Comparison of ENCODE assay signal across 8 mouse cellular contexts in the genomic region with DNA sequence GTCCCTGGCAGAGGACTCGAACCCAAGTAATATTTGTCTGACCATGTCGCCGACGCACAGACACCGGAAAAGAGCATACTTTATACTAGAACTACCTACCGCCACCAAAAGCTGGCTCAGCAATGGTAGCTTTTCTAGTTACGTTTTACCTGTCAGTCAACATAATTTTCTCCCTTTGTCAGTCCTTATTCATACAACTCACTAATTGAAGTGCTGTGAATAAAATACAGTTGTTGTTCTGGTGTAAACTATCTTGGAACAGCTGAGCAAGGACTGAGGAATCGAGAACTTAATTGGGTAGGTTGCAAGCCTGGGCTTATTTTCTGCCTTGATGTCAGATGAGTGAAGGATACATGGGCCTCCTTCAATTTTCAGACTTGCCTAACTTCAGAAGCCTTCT. TPM values are rescaled to one million over a fixed set of nuclear protein-coding genes. Genes with fewer than 3 reads are reported as not detected.
DNase-seq lines count a peak whose midpoint lies in the region; ATAC-seq and TF ChIP-seq lines count a peak whose summit lies in the region.

No protein-coding gene starts in this region.

- peak overlapping the region; percentile 86 for H3K27ac ChIP-seq in lung, embryonic 14.5 days (ENCODE audit: low read depth)
- peak overlapping the region; percentile 80 for H3K27ac ChIP-seq in embryonic facial prominence, embryonic 11.5 days (replicated peaks; ENCODE audit: low read depth, low read length)
- H3K27ac ChIP-seq in intestine, embryonic 16.5 days (ENCODE audit: low read length), result peak overlapping the region; percentile 81; the same call in 1 of the 2 replicates
- H3K27ac ChIP-seq in neural tube, embryonic 13.5 days (replicated peaks), result peak overlapping the region; percentile 98

- TF ChIP-seq CTCF in lung, embryonic 14.5 days (IDR thresholded peaks at IDR 0.05; ENCODE audit: low read depth), result no peak

- no peak for DNase-seq in lung, embryonic 14.5 days
- no peak for DNase-seq in lung, postnatal 10 days
- DNase-seq in embryonic facial prominence, embryonic 11.5 days (ENCODE audit: low spot score), result no peak
- no peak for DNase-seq in left cerebral cortex, postnatal 4 days
- DNase-seq in layer of hippocampus, adult 11-12 months (ENCODE audit: low spot score), result no peak
- DNase-seq in gastrocnemius, postnatal 25 days, result no peak

- intact Hi-C loops in left cerebral cortex, postnatal 4 days (cut with DNase I), result no loop called here

- WGBS in lung, embryonic 14.5 days, result 6% methylated on average over 8 of the region's 8 CpGs
- 8% methylated on average over 8 of the region's 8 CpGs for WGBS in embryonic facial prominence, embryonic 11.5 days
- WGBS in intestine, embryonic 16.5 days, result 9% methylated on average over 8 of the region's 8 CpGs
- 5% methylated on average over 8 of the region's 8 CpGs for WGBS in neural tube, embryonic 13.5 days

- H3K4me2 ChIP-seq in lung, embryonic 14.5 days, result peak overlapping the region; percentile 89
- H3K4me2 ChIP-seq in embryonic facial prominence, embryonic 11.5 days (ENCODE audit: low read depth, low read length), result peak overlapping the region; percentile 94
- H3K4me2 ChIP-seq in intestine, embryonic 16.5 days (ENCODE audit: low read depth, low read length), result peak overlapping the region; percentile 90
- H3K4me2 ChIP-seq in neural tube, embryonic 13.5 days, result peak overlapping the region; percentile 87

- H3K9me3 ChIP-seq in lung, embryonic 14.5 days (ENCODE audit: low read depth, low read length), result no peaks in the 10 kb centered on the region; the same call in 1 of the 2 replicates
- H3K9me3 ChIP-seq in embryonic facial prominence, embryonic 11.5 days (replicated peaks; ENCODE audit: control insufficient read depth, low read length), result no peaks in the 10 kb centered on the region
- H3K9me3 ChIP-seq in intestine, embryonic 16.5 days (ENCODE audit: control insufficient read depth, low read length), result no peaks in the 10 kb centered on the region
- no peaks in the 10 kb centered on the region for H3K9me3 ChIP-seq in neural tube, embryonic 13.5 days

- H3K9ac ChIP-seq in lung, embryonic 14.5 days, result peak overlapping the region; percentile 72
- peak overlapping the region; percentile 70 for H3K9ac ChIP-seq in embryonic facial prominence, embryonic 11.5 days (replicated peaks; ENCODE audit: low read length)
- H3K9ac ChIP-seq in intestine, embryonic 16.5 days (ENCODE audit: low read depth, low read length), result peak overlapping the region; percentile 82
- peak overlapping the region; percentile 96 for H3K9ac ChIP-seq in neural tube, embryonic 13.5 days

- H3K27me3 ChIP-seq in lung, embryonic 14.5 days (ENCODE audit: insufficient read depth, low read length), result no peaks in the 10 kb centered on the region
- H3K27me3 ChIP-seq in embryonic facial prominence, embryonic 11.5 days (ENCODE audit: control insufficient read depth, insufficient read depth, low read length), result no peaks in the 10 kb centered on the region
- no peaks in the 10 kb centered on the region for H3K27me3 ChIP-seq in intestine, embryonic 16.5 days (replicated peaks; ENCODE audit: control insufficient read depth, insufficient read depth, low read length)
- H3K27me3 ChIP-seq in neural tube, embryonic 13.5 days, result no peaks in the 10 kb centered on the region

- no peaks in the 10 kb centered on the region for H3K36me3 ChIP-seq in lung, embryonic 14.5 days (ENCODE audit: insufficient read depth)
- no peaks in the 10 kb centered on the region for H3K36me3 ChIP-seq in embryonic facial prominence, embryonic 11.5 days (replicated peaks; ENCODE audit: control insufficient read depth, insufficient read depth, low read depth, low read length)
- H3K36me3 ChIP-seq in intestine, embryonic 16.5 days (ENCODE audit: control insufficient read depth, insufficient read depth, low read length), result no peaks in the 10 kb centered on the region
- no peaks in the 10 kb centered on the region for H3K36me3 ChIP-seq in neural tube, embryonic 13.5 days

- H3K4me3 ChIP-seq in lung, embryonic 14.5 days (ENCODE audit: low read depth, low read length), result peak overlapping the region; percentile 88
- H3K4me3 ChIP-seq in embryonic facial prominence, embryonic 11.5 days (ENCODE audit: low read depth, low read length), result peak overlapping the region; percentile 90
- peak overlapping the region; percentile 76 for H3K4me3 ChIP-seq in intestine, embryonic 16.5 days (ENCODE audit: low read length)
- peak overlapping the region; percentile 74 for H3K4me3 ChIP-seq in neural tube, embryonic 13.5 days

- H3K4me1 ChIP-seq in lung, embryonic 14.5 days (ENCODE audit: insufficient read depth), result 0 out of 2 replicates have a peak, but pooled peaks cover 11% of the 10 kb centered on the region
- no peaks in the 10 kb centered on the region for H3K4me1 ChIP-seq in embryonic facial prominence, embryonic 11.5 days (ENCODE audit: control insufficient read depth, insufficient read depth, low read length)
- H3K4me1 ChIP-seq in intestine, embryonic 16.5 days (ENCODE audit: control insufficient read depth, insufficient read depth, low read length), result peaks cover 12% of the 10 kb centered on the region; the same call in 1 of the 2 replicates
- peaks cover 29% of the 10 kb centered on the region for H3K4me1 ChIP-seq in neural tube, embryonic 13.5 days (replicated peaks)

- ATAC-seq in lung, embryonic 14.5 days (ENCODE audit: insufficient read depth), result no peak
- ATAC-seq in embryonic facial prominence, embryonic 11.5 days (replicated peaks; ENCODE audit: insufficient number of reproducible peaks, low FRiP score, low TSS enrichment, low read depth), result no peak
- ATAC-seq in intestine, embryonic 16.5 days, result no peak
- ATAC-seq in neural tube, embryonic 13.5 days (ENCODE audit: low read depth), result no peak

RNA-seq across cellular contexts. Expression of a gene that starts 0.9 kb away (rescaled TPM):
- polyA plus RNA-seq in lung, embryonic 14.5 days (2014; fragmentation: Nextera tagmentation; extraction: Ambion mirVana), result 19.3 and 23.9 TPM in 2 replicates
- 25.6 and 26.2 TPM in 2 replicates for polyA plus RNA-seq in embryonic facial prominence, embryonic 11.5 days (2014; fragmentation: Nextera tagmentation; extraction: Ambion mirVana)
- polyA plus RNA-seq in intestine, embryonic 16.5 days (2015; fragmentation: Nextera tagmentation; extraction: Ambion mirVana), result 13.0 and 14.9 TPM in 2 replicates
- polyA plus RNA-seq in neural tube, embryonic 13.5 days (2015; fragmentation: Nextera tagmentation; extraction: Ambion mirVana), result 22.7 and 25.4 TPM in 2 replicates
- 10 to 100 TPM; 45.8 to 49.0 TPM for total RNA-seq in left cerebral cortex, postnatal 4 days (2021)
- 10 to 100 TPM; 13.8 to 17.7 TPM for total RNA-seq in gastrocnemius, postnatal 25 days (2021)

RNA-seq across cellular contexts. Expression of a gene that starts 58.6 kb away (rescaled TPM):
- 630 and 663 TPM in 2 replicates for polyA plus RNA-seq in lung, embryonic 14.5 days (2014; fragmentation: Nextera tagmentation; extraction: Ambion mirVana)
- 378 and 386 TPM in 2 replicates for polyA plus RNA-seq in embryonic facial prominence, embryonic 11.5 days (2014; fragmentation: Nextera tagmentation; extraction: Ambion mirVana)
- polyA plus RNA-seq in intestine, embryonic 16.5 days (2015; fragmentation: Nextera tagmentation; extraction: Ambion mirVana), result 702 and 717 TPM in 2 replicates
- polyA plus RNA-seq in neural tube, embryonic 13.5 days (2015; fragmentation: Nextera tagmentation; extraction: Ambion mirVana), result 781 and 803 TPM in 2 replicates
- total RNA-seq in left cerebral cortex, postnatal 4 days (2021), result 100 to 1,000 TPM; 363 to 375 TPM
- 100 to 1,000 TPM; 244 to 301 TPM for total RNA-seq in gastrocnemius, postnatal 25 days (2021)
